Mouse (Mus musculus) C2C12 (cell line): Measurements from ENCODE around the gene Sp6. TPM values are rescaled to one million over a fixed set of nuclear protein-coding genes. Genes with fewer than 3 reads are reported as not detected.

Source experiments
- H3K27me3 ChIP-seq: one replicate; pipeline ENCODE4 v1.6.1; 2011; ENCODE audit not compliant: control insufficient read depth, insufficient read depth, insufficient read length
- H3K36me3 ChIP-seq: one replicate; pipeline ENCODE4 v1.6.1; 2011; ENCODE audit not compliant: control insufficient read depth, insufficient read depth
- H3K4me3 ChIP-seq: one replicate; pipeline ENCODE4 v1.5.1; 2011; ENCODE audit warnings: mild to moderate bottlenecking, control low read depth; ENCODE audit not compliant: poor library complexity, insufficient read depth, severe bottlenecking
- H3K79me2 ChIP-seq: one replicate; pipeline ENCODE4 v1.6.1; 2011; ENCODE audit not compliant: control insufficient read depth, insufficient read depth
- H3K79me3 ChIP-seq: one replicate; pipeline ENCODE4 v1.6.1; 2011; ENCODE audit warnings: low read depth, control low read depth
- H3ac ChIP-seq: one replicate; pipeline ENCODE3; 2011; ENCODE audit warnings: low read depth; ENCODE audit not compliant: control insufficient read depth, insufficient read length
- CEBPB ChIP-seq: IDR thresholded peaks from one replicate; pipeline ENCODE4 v1.6.1; 2011; ENCODE audit warnings: low read depth, mild to moderate bottlenecking, control low read depth, moderate library complexity
- CTCF ChIP-seq: IDR thresholded peaks from one replicate; pipeline ENCODE4 v1.5.1; 2011; ENCODE audit not compliant: control insufficient read depth, insufficient read depth, insufficient read length
- FOSL1 ChIP-seq: IDR thresholded peaks from one replicate; pipeline ENCODE4 v1.8.0; 2011; ENCODE audit warnings: mild to moderate bottlenecking, low read length; ENCODE audit not compliant: poor library complexity, insufficient read depth, severe bottlenecking
- MAX ChIP-seq: IDR thresholded peaks from one replicate; pipeline ENCODE4 v1.6.1; 2011; ENCODE audit warnings: mild to moderate bottlenecking, control low read depth
- MYOD1 ChIP-seq: IDR thresholded peaks from one replicate; pipeline ENCODE4 v1.6.1; 2011; ENCODE audit warnings: low read depth; ENCODE audit not compliant: control insufficient read depth, insufficient read length
- MYOG ChIP-seq: IDR thresholded peaks from one replicate; pipeline ENCODE4 v1.6.1; 2011; ENCODE audit not compliant: control insufficient read depth, insufficient read length; ENCODE audit errors: extremely low read depth
- USF1 ChIP-seq: IDR thresholded peaks from one replicate; pipeline ENCODE4 v1.6.1; 2011; ENCODE audit warnings: low read depth, mild to moderate bottlenecking, control low read depth, moderate library complexity
- polyA plus RNA-seq: library from polyadenylated mRNA; unstranded; fragments of >200 nt; fragmentation: generic; extraction: Trizol; gene quantifications from one replicate; pipeline ENCODE4 v1.2.1, GENCODE M21; 2012; ENCODE audit warnings: missing spikeins

The Sp6 gene
- polyA plus RNA-seq, 1 experiment, result 5.5 TPM

- no peaks in the 10 kb centered on the region for H3K79me2 ChIP-seq
- no peak overlapping the region for H3ac ChIP-seq
- no peak for TF ChIP-seq CTCF
- TF ChIP-seq CEBPB, result no peak
- no peak for TF ChIP-seq MYOD1
- TF ChIP-seq USF1, result no peak
- TF ChIP-seq MYOG, result no peak
- TF ChIP-seq MAX, result no peak
- TF ChIP-seq FOSL1, result no peak
- H3K27me3 ChIP-seq, result no peaks in the 10 kb centered on the region
- no peaks in the 10 kb centered on the region for H3K79me3 ChIP-seq
- no peaks in the 10 kb centered on the region for H3K36me3 ChIP-seq
- no peak overlapping the region for H3K4me3 ChIP-seq
These were observed 26.7 kb upstream of the Sp6 start for GRCm38 (mm10) chr11:96986463-96986862.

DNA sequence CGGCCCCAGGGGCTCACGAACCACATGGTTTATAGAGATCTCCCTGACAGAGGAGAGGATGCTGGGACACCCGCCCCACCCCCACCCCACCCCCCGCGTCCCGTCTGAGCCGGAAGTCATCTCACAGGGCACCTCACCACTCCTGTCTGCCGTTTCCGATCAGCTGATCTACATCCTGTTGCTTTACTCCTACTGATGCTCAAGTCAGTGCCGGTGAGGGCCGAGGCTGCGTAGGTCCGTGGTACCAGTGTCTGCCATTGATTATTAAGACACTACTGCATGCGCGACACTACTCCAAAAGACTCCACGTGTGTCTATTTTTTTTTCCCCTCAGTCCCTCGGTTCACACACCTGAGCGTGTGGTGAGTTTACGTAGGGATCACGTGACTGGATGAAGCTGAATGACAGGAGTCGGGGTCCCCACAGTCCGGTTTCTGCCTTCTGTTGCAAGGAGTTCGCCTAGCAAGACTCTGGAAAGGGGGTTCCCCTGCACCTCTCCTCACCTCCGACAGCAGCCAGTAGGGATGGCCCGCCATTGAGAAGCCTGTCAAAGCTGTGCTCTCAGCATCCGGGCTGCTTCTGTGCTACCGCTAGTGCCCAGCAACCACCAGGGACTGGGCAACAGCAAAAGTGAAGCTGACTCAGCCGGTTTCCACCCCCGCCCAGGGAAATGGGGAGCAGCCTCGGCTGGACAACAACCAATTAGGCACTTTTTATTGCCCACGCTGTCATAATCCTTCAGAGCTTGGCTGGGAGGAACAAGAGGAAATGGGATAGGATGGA is 25.1 kb upstream of the Sp6 start:
- no peaks in the 10 kb centered on the region for H3K36me3 ChIP-seq
- no peaks in the 10 kb centered on the region for H3K27me3 ChIP-seq
- no peaks in the 10 kb centered on the region for H3K79me3 ChIP-seq
- H3ac ChIP-seq, result no peak overlapping the region
- no peaks in the 10 kb centered on the region for H3K79me2 ChIP-seq
- TF ChIP-seq USF1 (peak; percentile 91), CEBPB (no peak)
- H3K4me3 ChIP-seq, result peak overlapping the region; percentile 12

DNA sequence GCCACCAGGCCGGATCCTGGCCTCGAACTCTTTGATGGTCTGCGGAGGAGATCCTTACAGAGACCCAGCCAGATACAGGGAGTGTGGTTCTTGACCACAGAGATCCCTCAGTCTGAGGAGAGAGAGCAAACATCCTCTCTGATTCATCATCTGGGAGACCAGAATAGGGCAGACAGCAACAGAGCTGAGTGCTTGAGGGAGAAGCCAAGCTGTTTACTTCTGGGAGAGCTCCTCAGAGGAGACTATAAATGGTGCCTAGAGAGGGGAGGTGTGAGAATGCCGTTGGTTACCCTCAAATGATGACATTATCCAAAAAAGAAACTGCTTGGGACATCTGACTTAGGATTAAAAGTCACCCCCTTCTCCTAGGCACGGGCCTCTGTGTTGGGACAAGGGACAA is 21.7 kb upstream of the Sp6 start:
- Histone ChIP-seq H3K27me3 (no peaks in the 10 kb centered on the region), H3ac (no peak overlapping the region), H3K36me3 (no peaks in the 10 kb centered on the region), H3K79me3 (no peaks in the 10 kb centered on the region), H3K79me2 (no peaks in the 10 kb centered on the region), H3K4me3 (no peak overlapping the region)
- no peak for TF ChIP-seq MYOD1
- TF ChIP-seq FOSL1, result peak; percentile 15

DNA sequence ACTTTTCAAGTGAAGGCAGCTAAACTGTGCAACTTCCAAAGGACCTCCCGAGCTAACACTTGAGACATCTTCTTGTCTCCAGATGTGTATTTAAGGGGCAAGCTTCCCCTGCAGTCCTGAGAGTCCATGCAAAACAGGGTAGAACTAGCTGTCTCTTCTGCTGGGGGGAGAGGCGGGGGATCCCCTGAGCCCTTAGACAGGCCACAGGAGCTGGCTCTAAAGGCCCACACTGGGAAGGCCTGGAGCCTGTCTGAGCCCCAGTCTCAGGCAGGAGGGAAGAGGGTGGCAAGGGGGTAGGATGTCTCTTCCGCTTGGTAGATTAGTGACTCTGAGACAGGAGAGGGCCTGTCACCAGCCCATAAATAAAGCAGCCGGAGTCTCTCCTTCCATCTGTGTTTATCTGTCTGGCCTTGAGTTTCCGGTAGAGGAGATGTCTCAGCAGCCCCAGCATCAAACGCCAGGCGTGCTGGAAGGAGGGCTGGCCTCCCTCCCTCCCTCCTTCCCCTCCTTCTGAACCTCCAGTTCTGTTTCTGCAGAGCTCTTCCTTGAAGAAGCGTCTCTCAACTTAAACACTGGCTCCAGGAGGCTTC is 20.4 kb upstream of the Sp6 start:
- Histone ChIP-seq H3K79me3 (no peaks in the 10 kb centered on the region), H3K36me3 (no peaks in the 10 kb centered on the region), H3K4me3 (no peak overlapping the region), H3ac (no peak overlapping the region), H3K79me2 (no peaks in the 10 kb centered on the region), H3K27me3 (no peaks in the 10 kb centered on the region)
- TF ChIP-seq MAX (peak; percentile 80), MYOD1 (peak; percentile 55), USF1 (no peak)

- no peak overlapping the region for H3K4me3 ChIP-seq
- no peaks in the 10 kb centered on the region for H3K36me3 ChIP-seq
- no peaks in the 10 kb centered on the region for H3K79me3 ChIP-seq
- peak overlapping the region; percentile 7 for H3ac ChIP-seq
- no peaks in the 10 kb centered on the region for H3K27me3 ChIP-seq
- H3K79me2 ChIP-seq, result no peaks in the 10 kb centered on the region
- no peak for TF ChIP-seq MYOD1
- no peak for TF ChIP-seq CTCF
- no peak for TF ChIP-seq USF1
- no peak for TF ChIP-seq FOSL1
- no peak for TF ChIP-seq MYOG
- no peak for TF ChIP-seq MAX
- TF ChIP-seq CEBPB, result no peak
These were observed 18.2 kb upstream of the Sp6 start for GRCm38 (mm10) chr11:96995031-96995430.

DNA sequence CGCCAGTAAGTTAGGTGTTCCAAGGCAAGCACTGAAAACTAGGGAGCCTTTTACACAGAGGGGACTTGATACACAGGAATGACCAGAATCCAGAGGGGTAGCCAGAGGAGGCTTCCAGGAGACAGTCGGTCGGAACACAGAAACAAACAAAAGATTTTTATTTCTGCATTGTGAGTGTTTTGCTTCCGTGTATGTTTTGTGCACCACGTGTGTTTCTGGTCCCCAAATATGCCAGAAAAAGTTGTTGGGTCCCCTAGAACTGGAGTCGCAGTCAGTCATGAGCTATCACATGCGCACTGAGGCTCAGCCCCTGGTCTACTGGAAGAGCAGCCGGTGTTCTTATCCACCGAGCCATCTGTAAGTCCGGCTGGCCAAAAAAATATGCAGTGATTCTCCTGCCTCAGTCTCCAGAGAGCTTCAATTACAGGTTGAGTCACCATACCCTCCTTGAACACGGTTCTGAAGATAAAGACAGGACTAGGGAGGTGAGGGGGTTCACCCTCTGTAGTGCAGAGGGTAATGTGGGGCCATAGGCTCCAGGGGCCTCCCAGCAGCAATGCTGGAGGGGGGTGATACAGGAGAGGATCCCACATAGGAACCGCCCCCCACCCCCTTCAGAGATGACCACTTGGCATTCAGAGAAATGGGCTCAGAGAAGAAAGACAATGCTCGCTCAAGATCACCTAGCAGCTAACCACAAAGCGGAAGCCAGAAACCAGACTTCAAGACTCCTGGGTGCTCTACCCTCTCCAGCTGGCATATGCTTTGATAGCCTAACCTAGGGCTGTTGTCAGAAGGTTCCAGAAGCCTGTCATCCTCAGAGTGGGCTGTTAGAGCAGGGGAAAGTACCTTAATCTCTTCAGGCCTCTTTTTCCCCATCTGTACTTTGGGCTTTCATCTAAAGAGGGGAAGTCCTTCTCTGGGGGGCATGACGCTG is 17.1 kb upstream of the Sp6 start:
- Histone ChIP-seq H3K36me3 (no peaks in the 10 kb centered on the region), H3K79me3 (no peaks in the 10 kb centered on the region), H3ac (no peak overlapping the region), H3K27me3 (no peaks in the 10 kb centered on the region), H3K4me3 (no peak overlapping the region), H3K79me2 (no peaks in the 10 kb centered on the region)
- TF ChIP-seq MYOG (no peak), MAX (no peak), MYOD1 (no peak), CTCF (no peak), CEBPB (no peak), USF1 (no peak), FOSL1 (no peak)
